Mouse (Mus musculus): ENCODE results near the gene 4933430I17Rik. TPM values are rescaled to one million over a fixed set of nuclear protein-coding genes. Genes with fewer than 3 reads are reported as not detected.

The 4933430I17Rik gene
- polyA plus RNA-seq, 1 experiment: 0.14 TPM

GRCm38 (mm10) chr4:62519849-62520233 is 5.3 kb upstream of the 4933430I17Rik start, which contains the start of gene Alad:
Gene Alad, minus strand, starts transcription at chr4:62519918.
- Histone ChIP-seq H3K27ac (ENCODE audit: insufficient read depth, low read depth, low read length) (peak within 1 kb of the TSS; percentile 85), H3K4me3 (ENCODE audit: low read depth, low read length) (peak within 1 kb of the TSS; percentile 91), H3K36me3 (ENCODE audit: control insufficient read depth, insufficient read depth, low read length) (no peaks in the 10 kb centered on the region), H3K27me3 (ENCODE audit: control insufficient read depth, insufficient read depth, low read length) (no peaks in the 10 kb centered on the region), H3K4me1 (ENCODE audit: control insufficient read depth, insufficient read depth, insufficient read length, low read length) (peaks cover 22% of the 10 kb centered on the region)
- WGBS: under 1% methylated on average over 37 of the region's 37 CpGs
- peak; percentile 87; the same call in 1 of the 2 replicates for TF ChIP-seq POLR2A (IDR thresholded peaks at IDR 0.05; ENCODE audit: low read depth, low read length)
- TF ChIP-seq CTCF (IDR thresholded peaks at IDR 0.05; ENCODE audit: extremely low read depth, insufficient read length, insufficient replicate concordance, low read depth, low read length): no peak

GRCm38 (mm10) chr4:62520892-62521400 is 4.2 kb upstream of the 4933430I17Rik start:
- WGBS: 57% methylated on average over 2 of the region's 2 CpGs
- TF ChIP-seq POLR2A (IDR thresholded peaks at IDR 0.05; ENCODE audit: low read depth, low read length) (no peak), CTCF (IDR thresholded peaks at IDR 0.05; ENCODE audit: extremely low read depth, insufficient read length, insufficient replicate concordance, low read depth, low read length) (no peak)
- Histone ChIP-seq H3K4me3 (ENCODE audit: low read depth, low read length) (no peak overlapping the region), H3K4me1 (ENCODE audit: control insufficient read depth, insufficient read depth, insufficient read length, low read length) (peaks cover 16% of the 10 kb centered on the region), H3K36me3 (ENCODE audit: control insufficient read depth, insufficient read depth, low read length) (no peaks in the 10 kb centered on the region), H3K27ac (ENCODE audit: insufficient read depth, low read depth, low read length) (no peak overlapping the region), H3K27me3 (ENCODE audit: control insufficient read depth, insufficient read depth, low read length) (no peaks in the 10 kb centered on the region)

- Histone ChIP-seq H3K27ac (ENCODE audit: insufficient read depth, low read depth, low read length) (no peak overlapping the region), H3K27me3 (ENCODE audit: control insufficient read depth, insufficient read depth, low read length) (no peaks in the 10 kb centered on the region), H3K4me1 (ENCODE audit: control insufficient read depth, insufficient read depth, insufficient read length, low read length) (peaks cover 5% of the 10 kb centered on the region), H3K36me3 (ENCODE audit: control insufficient read depth, insufficient read depth, low read length) (no peaks in the 10 kb centered on the region), H3K4me3 (ENCODE audit: low read depth, low read length) (peak overlapping the region; percentile 95)
- TF ChIP-seq POLR2A (IDR thresholded peaks at IDR 0.05; ENCODE audit: low read depth, low read length) (no peak), CTCF (IDR thresholded peaks at IDR 0.05; ENCODE audit: extremely low read depth, insufficient read length, insufficient replicate concordance, low read depth, low read length) (0 out of 2 replicates have a peak, but pooled peaks have one; percentile 6)
- 2% methylated on average over 10 of the region's 10 CpGs for WGBS
These were observed 281 bp downstream of the 4933430I17Rik start for GRCm38 (mm10) chr4:62525489-62525811.

- peaks cover 5% of the 10 kb centered on the region for H3K4me1 ChIP-seq (ENCODE audit: control insufficient read depth, insufficient read depth, insufficient read length, low read length)
- TF ChIP-seq POLR2A (IDR thresholded peaks at IDR 0.05; ENCODE audit: low read depth, low read length) (no peak), CTCF (IDR thresholded peaks at IDR 0.05; ENCODE audit: extremely low read depth, insufficient read length, insufficient replicate concordance, low read depth, low read length) (no peak)
- no peaks in the 10 kb centered on the region for H3K27me3 ChIP-seq (ENCODE audit: control insufficient read depth, insufficient read depth, low read length)
- no peaks in the 10 kb centered on the region for H3K36me3 ChIP-seq (ENCODE audit: control insufficient read depth, insufficient read depth, low read length)
- no peak overlapping the region for H3K27ac ChIP-seq (ENCODE audit: insufficient read depth, low read depth, low read length)
- H3K4me3 ChIP-seq (ENCODE audit: low read depth, low read length): no peak overlapping the region
- WGBS: 56% methylated on average over 2 of the region's 2 CpGs
These were observed 1.1 kb downstream of the 4933430I17Rik start for GRCm38 (mm10) chr4:62526256-62526655.

GRCm38 (mm10) chr4:62527655-62528054 is 2.5 kb downstream of the 4933430I17Rik start:
- H3K27me3 ChIP-seq (ENCODE audit: control insufficient read depth, insufficient read depth, low read length): no peaks in the 10 kb centered on the region
- H3K4me3 ChIP-seq (ENCODE audit: low read depth, low read length): no peak overlapping the region
- 82% methylated on average over 4 of the region's 4 CpGs for WGBS
- H3K36me3 ChIP-seq (ENCODE audit: control insufficient read depth, insufficient read depth, low read length): no peaks in the 10 kb centered on the region
- H3K4me1 ChIP-seq (ENCODE audit: control insufficient read depth, insufficient read depth, insufficient read length, low read length): peaks cover 5% of the 10 kb centered on the region
- no peak overlapping the region for H3K27ac ChIP-seq (ENCODE audit: insufficient read depth, low read depth, low read length)
- TF ChIP-seq CTCF (IDR thresholded peaks at IDR 0.05; ENCODE audit: extremely low read depth, insufficient read length, insufficient replicate concordance, low read depth, low read length): no peak
- no peak for TF ChIP-seq POLR2A (IDR thresholded peaks at IDR 0.05; ENCODE audit: low read depth, low read length)

- 89% methylated on average over 6 of the region's 6 CpGs for WGBS
- no peak overlapping the region for H3K27ac ChIP-seq (ENCODE audit: insufficient read depth, low read depth, low read length)
- no peaks in the 10 kb centered on the region for H3K36me3 ChIP-seq (ENCODE audit: control insufficient read depth, insufficient read depth, low read length)
- TF ChIP-seq POLR2A (IDR thresholded peaks at IDR 0.05; ENCODE audit: low read depth, low read length) (no peak), CTCF (IDR thresholded peaks at IDR 0.05; ENCODE audit: extremely low read depth, insufficient read length, insufficient replicate concordance, low read depth, low read length) (no peak)
- H3K27me3 ChIP-seq (ENCODE audit: control insufficient read depth, insufficient read depth, low read length): no peaks in the 10 kb centered on the region
- H3K4me3 ChIP-seq (ENCODE audit: low read depth, low read length): no peak overlapping the region
- peaks cover 2% of the 10 kb centered on the region for H3K4me1 ChIP-seq (ENCODE audit: control insufficient read depth, insufficient read depth, insufficient read length, low read length)
These were observed 8.6 kb downstream of the 4933430I17Rik start for GRCm38 (mm10) chr4:62533729-62534128.

GRCm38 (mm10) chr4:62541802-62542201 is 16.6 kb downstream of the 4933430I17Rik start:
- H3K36me3 ChIP-seq (ENCODE audit: control insufficient read depth, insufficient read depth, low read length): no peaks in the 10 kb centered on the region
- WGBS: 81% methylated on average over 3 of the region's 3 CpGs
- H3K4me1 ChIP-seq (ENCODE audit: control insufficient read depth, insufficient read depth, insufficient read length, low read length): no peaks in the 10 kb centered on the region
- H3K27ac ChIP-seq (ENCODE audit: insufficient read depth, low read depth, low read length): no peak overlapping the region
- no peaks in the 10 kb centered on the region for H3K27me3 ChIP-seq (ENCODE audit: control insufficient read depth, insufficient read depth, low read length)
- TF ChIP-seq CTCF (IDR thresholded peaks at IDR 0.05; ENCODE audit: extremely low read depth, insufficient read length, insufficient replicate concordance, low read depth, low read length): no peak
- no peak for TF ChIP-seq POLR2A (IDR thresholded peaks at IDR 0.05; ENCODE audit: low read depth, low read length)
- H3K4me3 ChIP-seq (ENCODE audit: low read depth, low read length): no peak overlapping the region
